Mouse (Mus musculus) megakaryocyte, adult 5-6 weeks (primary cell): Measurements from ENCODE around the gene Sept12. TPM values are rescaled to one million over a fixed set of nuclear protein-coding genes. Genes with fewer than 3 reads are reported as not detected.

Experiments
- ATAC-seq: 2 replicates; pipeline ENCODE4 v1.8.0; 2016; ENCODE audit warnings: mild to moderate bottlenecking, inconsistent platforms; ENCODE audit not compliant: poor library complexity, severe bottlenecking
- total RNA-seq, 2 experiments: library from RNA; stranded (forward) in 1 of 2; stranded (reverse) in 1 of 2; fragments of 153-499, 151-499 nt in 1 of 2; fragments of 221-1000, 200-1000 nt in 1 of 2; gene quantifications; 2 replicates each; pipeline versions ENCODE4 v1.2.3 to v1.2.4; 2015 to 2017

The Sept12 gene
- total RNA-seq, 2 experiments from 2014 or later = not detected

DNA sequence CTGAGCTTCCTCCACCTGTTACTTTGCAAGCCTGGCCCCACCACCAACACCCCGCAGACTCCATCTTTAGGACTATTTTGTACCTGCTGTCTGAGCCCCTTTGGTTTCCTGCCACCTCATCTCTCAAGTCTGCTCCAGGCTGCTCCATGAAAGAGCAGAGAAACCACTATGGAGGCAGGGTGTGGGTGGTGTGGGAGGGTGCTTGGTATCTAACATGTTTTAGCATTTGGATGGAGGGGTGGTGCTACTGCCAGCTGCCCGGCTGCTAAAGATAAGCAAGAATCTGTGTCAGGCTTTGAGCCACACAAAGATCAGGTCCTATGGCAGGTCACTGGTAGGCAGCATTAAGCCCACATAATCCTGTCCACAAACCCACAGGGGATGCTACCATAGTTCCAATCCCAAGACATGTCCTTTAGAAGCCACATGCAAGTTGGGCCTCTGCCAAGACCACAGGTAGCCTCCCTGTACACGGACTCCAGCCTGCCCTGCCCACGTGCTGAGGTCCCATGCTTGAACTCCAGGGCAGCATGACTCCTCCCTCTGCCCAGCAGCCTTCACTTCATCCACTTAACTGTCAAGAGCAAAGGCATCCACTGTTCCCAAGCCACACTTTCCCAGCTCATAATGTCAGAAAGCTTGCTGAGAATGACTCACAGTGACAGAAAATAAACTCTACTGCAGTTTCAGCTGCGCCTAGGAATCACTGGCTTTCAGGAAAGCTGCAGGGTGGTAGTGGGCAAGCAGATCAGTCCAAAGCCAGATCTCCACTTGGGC is 19.2 kb downstream of the Sept12 start:
- ATAC-seq = no peak

GRCm38 (mm10) chr16:4976180-4976579 is 21.5 kb downstream of the Sept12 start:
- ATAC-seq = no peak

- ATAC-seq = no peak
These were observed 23.1 kb downstream of the Sept12 start for GRCm38 (mm10) chr16:4974521-4974920.

GRCm38 (mm10) chr16:4971626-4972025 is 26.0 kb downstream of the Sept12 start:
- no peak for ATAC-seq

DNA sequence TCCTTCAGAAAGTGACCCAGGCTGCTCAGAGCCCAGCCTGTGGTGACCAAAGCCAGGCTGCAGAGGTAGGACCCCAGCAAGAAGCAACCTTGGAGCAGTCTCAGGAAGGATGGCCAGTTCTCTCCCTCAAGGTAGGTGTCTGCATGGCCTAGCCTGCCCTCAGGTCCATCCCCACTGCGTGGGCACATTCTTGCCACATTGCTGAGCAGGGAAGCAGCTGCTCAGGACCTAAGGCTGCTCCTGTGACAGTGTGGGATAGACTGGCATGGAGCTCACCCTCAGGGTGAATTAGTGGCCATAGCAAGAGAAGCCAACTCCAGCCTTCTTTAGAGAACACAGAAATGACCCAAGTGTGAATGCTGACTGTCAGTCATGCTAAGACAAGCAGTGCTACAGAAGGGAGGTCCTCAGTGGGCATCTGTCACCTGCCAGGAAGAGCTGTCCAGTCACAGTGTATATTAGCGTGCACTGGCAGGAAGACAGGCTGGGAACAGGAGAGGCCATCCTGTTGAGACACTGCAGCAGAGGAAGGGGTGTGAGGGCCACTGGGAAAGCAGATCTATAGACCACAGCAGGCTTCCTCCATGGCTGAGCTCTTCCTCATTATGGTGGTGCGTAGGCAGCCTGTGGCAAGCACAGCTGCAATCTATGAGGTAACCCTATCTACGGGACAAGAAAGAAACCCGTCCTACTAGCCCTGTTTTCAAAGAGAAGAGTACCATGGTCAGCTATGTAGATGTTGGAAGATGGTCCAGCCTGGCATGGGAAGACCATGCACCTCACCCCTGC is 28.4 kb downstream of the Sept12 start:
- peak; percentile 97 for ATAC-seq

DNA sequence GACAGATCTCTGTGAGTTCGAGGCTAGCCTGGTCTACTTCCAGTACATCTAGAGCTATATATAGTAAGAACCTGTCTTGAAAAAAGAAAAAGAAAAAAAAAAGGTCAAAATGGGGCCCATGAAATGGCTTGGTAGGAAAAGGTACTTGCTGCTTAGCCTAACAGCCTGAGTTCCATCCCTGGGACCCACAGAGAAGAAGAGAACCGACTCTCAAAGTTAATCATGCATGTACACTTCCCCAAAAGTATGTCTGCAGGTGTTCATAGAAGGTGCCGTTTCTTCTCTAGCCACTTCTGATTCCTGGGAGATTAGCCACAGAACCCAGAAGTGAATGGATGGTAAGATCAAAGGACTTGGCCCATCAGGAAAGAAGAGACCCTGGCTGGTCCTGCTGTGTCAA is 29.2 kb downstream of the Sept12 start:
- no peak for ATAC-seq

DNA sequence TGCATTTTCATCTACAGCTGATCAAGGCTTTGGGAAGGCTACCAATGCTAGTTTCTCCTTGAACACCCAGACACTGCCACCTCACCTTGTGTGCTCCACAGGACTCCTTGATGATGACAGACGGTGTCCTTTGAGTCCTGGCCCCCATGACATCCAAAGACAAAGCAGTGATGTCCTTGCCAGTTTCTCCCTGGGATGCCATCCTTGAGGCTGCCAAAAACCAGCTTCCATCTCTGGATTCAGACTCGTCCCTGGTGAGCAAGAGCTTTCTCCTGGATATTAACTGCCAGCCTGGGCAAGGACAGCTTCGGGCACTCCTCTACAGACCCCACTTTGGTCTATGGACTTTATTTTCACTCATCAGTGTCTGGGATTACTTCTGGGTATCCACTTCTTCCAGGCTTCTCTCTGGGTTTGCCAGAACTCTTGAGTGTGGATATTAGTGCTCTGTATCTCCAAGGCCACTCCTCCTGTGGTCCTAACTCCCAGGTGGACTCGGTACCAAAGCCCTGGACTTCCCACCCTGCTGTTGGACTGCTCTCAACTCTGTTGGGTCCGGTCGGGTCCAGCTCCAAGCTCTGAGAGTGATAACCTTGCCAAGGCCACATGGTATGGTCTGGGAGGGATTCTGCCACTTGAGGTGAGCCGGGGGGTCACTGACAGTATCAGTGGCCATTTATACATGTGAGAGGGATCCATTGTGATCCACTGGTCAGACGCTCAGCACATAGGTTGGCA is 32.1 kb downstream of the Sept12 start:
- no peak for ATAC-seq

DNA sequence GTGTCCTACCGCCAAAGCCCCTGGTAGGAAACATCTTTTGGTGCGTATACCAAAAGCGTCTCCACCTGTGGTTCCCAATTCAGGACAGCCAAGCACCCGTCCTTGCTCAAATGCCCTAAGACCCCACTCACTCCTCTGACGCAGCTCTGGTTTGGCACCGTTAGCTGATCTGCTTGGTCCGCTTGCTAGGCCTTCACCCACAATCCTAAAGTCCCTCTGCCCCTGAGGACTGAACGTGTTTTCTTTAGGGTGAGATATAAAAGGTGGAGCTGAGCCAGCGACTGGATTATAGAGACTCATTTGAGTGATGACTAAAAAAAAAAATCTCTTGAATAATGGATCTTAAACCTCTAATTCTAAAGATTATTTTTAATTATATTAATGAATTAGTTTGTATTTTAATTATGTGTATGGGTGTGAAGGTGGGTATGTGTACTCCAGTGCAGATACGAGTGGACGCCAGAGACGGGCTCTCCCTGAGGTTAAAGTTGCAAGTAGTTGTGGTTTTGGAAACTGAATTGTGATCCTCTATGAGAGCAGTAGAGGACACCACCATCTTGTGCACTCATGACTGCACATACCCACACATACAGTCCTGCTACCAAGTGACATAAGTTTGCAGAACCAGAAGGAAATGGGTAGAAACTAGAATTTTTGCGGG is 32.8 kb downstream of the Sept12 start:
- no peak for ATAC-seq

DNA sequence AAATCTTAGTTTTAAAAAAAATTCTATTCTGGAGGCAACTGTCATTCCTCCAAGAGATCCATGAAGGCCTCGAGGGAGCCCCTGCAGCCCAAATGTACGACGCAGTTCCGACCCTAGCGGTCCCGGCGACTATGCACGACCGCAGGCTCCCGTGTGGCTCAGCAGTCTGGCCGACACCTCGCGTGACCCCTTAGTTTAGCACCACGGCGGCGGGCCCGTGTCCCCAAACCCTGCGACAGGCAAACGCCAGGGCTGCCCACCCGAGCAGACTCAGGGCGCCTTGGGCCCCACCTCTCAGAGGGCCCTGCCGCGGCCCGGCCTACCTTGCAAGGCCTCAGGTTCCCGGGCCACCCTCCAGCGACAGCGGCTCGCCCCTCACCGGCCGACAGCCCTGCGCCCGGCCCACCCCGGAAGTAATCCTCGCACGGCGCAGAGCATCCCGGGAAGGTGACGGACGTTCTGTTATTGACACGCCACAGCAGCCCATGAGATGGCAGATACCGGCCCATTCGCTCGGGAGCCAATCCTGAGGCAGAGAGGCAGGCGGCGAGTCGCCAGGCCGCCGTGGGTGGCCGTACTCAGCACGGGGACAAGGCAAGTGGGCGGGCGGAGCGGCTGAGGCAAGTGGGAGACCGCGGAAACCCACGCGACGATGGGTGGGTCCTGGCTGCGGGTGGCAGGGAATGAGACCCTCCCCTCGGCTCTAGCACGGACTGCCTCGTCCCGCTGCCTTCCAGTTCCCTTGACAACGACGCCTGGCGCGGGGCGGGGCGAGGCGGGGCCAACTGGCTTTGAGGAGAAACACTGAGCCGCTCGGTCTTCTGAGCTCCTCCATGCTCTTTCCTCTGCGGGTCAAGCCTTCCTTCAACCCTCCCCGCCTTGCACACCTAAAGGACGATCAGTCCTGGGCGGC is 33.6 kb downstream of the Sept12 start, which contains the start of gene Anks3:
TSS of gene Anks3 (minus strand) at position 409 of the 913 bp plus-strand sequence.
- ATAC-seq = peak; percentile 93

GRCm38 (mm10) chr16:4963346-4963745 is 34.3 kb downstream of the Sept12 start:
- ATAC-seq = no peak

GRCm38 (mm10) chr16:4960260-4960659 is 37.4 kb downstream of the Sept12 start:
- no peak for ATAC-seq

DNA sequence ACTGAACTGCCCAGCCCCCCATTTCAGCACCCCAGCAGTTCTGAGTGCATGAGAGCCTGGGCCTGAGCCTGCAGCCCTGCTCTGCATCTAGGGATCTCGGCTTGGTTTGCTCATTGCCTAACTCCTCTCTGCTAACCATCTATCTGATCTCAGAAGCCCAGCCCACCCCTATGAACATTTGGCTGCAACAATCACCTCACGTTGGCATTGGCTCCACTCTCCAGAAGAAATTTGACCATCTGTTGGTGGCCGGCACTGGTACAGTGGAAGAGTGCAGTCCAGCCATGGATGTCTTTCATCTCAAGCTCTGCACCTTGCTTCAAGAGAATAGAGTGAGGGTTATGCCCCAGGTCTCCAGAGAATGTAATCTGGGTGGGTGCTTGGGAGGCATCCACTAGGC is 40.2 kb downstream of the Sept12 start:
- ATAC-seq = no peak

DNA sequence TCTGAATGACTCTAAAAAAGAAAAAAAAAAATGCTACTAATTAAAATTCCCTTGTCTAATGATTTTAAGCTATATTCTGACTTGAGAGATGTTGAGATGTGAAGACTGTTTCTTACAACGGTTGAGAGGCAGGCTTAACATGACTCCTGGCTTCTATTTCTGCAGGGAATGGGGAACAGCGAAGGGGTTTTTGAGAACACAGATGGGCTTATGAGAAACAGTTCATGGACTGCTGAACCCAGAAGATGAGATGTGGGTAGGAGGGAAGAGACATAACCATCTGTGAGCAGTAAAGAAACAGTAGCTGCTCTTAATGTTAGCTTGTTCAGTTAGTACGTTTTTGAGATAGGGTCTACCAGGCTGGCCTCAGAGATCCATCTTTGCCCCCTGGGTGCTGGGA is 41.0 kb downstream of the Sept12 start:
- no peak for ATAC-seq

DNA sequence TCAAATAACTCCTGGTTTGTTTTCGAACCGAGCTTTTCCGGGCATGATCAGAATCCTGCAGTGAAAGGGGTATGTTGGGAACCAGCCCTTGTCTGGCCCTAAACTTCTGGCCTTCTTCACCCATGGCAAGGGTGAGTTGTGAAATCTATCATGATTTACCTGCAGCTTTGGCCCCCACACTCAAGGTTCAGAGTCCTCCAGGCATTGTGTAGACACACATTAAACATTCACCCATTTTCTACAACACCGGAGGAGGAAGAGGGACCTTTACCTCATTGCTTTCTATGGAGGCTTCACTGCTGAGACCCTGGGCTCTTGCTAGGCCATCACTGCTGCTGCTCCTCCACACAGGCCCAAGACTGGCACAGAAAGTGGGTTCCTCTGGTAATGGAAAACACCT is 50.3 kb downstream of the Sept12 start:
- no peak for ATAC-seq

DNA sequence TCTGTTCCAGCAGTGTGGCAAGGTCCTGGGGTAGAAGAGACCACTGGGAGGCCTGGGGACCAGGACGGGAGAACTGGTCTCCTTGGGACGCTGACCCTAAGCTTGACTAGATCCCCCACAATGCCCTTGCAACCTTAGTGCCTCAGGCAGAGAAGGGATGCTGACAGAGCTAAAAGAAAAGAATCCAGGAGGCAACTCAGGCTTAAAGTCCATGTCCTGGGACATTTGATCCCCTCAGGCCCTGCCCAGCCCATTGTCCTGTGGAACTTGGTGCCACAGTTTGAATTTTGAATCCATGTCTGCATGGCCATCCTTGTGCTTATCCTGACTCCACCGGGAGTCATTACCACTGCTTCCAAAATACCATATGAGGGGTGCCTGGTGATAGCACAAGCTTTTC is 51.5 kb downstream of the Sept12 start:
- no peak for ATAC-seq

DNA sequence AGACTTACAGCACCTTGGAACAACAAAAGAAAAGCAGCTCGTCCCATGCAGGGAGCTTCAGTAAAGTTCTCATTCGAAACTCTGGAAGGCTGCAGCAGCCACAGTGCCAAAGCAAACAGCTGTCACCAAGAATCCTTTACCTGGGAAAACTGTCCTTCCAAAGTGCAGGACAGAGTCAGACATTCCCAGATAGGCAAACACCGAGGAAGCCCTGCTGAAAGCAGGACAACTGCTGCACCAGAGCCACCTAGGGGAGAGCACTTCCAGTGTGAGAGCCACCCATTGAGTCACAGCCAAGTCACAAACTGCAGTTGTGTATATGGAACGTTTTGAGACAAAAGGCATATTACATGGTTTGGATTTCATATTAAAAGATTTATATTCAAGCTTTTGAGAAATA is 52.2 kb downstream of the Sept12 start:
- ATAC-seq = no peak

- ATAC-seq = no peak
These were observed 54.2 kb downstream of the Sept12 start for GRCm38 (mm10) chr16:4943431-4943830.

DNA sequence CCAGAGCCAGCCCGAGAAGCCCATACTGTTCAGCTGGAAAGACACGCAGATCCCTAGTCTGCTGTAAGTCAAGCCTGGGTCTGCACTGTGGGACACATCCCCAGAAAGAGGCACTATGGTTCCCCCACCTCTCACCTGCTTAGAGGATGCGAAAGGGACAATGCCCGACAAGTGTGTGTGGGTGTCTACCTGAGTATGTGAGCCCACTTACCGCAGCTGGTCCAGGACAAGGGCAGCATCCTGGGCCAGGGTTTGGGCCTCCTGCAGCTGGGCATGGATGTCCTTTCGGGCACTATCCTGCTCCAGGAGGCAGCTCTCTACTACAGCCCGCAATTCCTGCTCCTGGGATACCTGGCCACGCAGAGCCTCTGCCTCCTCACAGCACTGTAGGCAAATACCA is 54.8 kb downstream of the Sept12 start:
- ATAC-seq = no peak

DNA sequence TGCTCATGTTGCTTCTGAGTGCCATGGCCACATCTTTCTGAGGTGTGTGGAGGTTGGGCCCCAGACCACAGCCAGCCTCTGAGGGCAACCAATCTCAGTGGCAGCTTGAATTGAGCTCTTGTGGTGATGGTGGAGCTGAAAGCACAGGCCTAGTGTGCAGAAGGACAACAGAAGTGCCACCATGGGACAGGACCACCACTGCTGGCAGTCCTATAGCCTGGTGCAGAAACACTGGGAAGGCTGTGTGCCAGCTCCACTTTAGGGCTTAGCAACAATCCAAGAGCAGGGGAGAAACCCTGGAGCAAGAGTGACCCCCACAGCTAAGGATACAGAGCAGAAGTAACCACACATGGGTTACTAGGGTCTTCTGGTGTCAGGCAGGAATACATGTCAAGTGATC is 56.6 kb downstream of the Sept12 start:
- no peak for ATAC-seq

DNA sequence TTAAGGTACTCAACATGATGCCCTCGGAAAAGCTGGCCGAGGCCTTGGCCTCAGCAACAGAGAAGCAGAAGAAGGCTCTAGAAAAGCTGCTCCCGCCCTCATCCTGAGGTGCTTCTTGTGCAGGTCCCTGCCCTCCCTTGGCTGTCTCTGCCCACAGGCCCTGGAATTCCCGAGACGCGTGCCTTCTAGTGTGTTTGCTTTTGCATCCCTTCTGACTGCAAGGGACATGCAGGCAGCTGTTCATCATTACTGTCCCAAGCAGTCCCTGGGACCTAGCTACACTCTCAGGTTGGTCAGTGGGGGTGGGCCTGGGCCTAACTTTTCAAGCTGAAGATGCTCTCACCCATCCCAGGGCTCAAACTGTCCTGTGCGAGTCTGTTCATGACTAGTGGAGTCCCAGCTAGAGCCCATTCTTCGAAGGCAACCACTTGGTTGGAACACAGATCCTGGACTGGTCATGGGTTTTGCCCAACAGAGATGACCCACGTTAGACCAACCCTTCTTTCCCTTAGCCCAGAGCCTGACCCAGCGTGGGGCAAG is 57.3 kb downstream of the Sept12 start:
- no peak for ATAC-seq
